Mouse (Mus musculus) liver, postnatal 0 days (tissue): ENCODE results near the gene Sertad3. TPM values are rescaled to one million over a fixed set of nuclear protein-coding genes. Genes with fewer than 3 reads are reported as not detected.

Experiments
- ATAC-seq: fragments of 200-750 bp; cut with Nextera tagmentation; 2 replicates; pipeline ENCODE4 v1.8.0; 2017; ENCODE audit warnings: mild to moderate bottlenecking, moderate library complexity
- DNase-seq: peaks from one replicate; pipeline ENCODE4 v3.0.0-alpha.2; 2016
- H3K27ac ChIP-seq: fragments of 300-500 bp; sonication (generic); 2 replicates; pipeline ENCODE4 v1.5.1; 2014; ENCODE audit warnings: antibody characterized with exemption, moderate library complexity, mild to moderate bottlenecking, low read depth
- H3K27me3 ChIP-seq: fragments of 300-500 bp; sonication (generic); 2 replicates; pipeline ENCODE4 v1.6.1; 2014; ENCODE audit warnings: low read length, control low read depth, mixed read lengths; ENCODE audit not compliant: insufficient read depth
- H3K36me3 ChIP-seq: fragments of 300-500 bp; sonication (generic); replicated peaks from 2 replicates; pipeline ENCODE4 v1.6.1; 2014; ENCODE audit warnings: mild to moderate bottlenecking, control low read depth, low read length, moderate library complexity, mixed read lengths; ENCODE audit not compliant: insufficient read depth
- H3K4me1 ChIP-seq: fragments of 300-500 bp; sonication (generic); 2 replicates; pipeline ENCODE4 v1.6.1; 2014; ENCODE audit warnings: antibody characterized with exemption, mild to moderate bottlenecking, control low read depth; ENCODE audit not compliant: insufficient read depth
- H3K4me2 ChIP-seq: fragments of 300-500 bp; sonication (generic); 2 replicates; pipeline ENCODE4 v1.6.1; 2014; ENCODE audit warnings: low read depth, mild to moderate bottlenecking, low read length, moderate library complexity, mixed read lengths
- H3K4me3 ChIP-seq: fragments of 300-500 bp; sonication (generic); 2 replicates; pipeline ENCODE4 v1.5.1; 2014; ENCODE audit warnings: low read depth, low read length
- H3K9ac ChIP-seq: fragments of 300-500 bp; sonication (generic); replicated peaks from 2 replicates; pipeline ENCODE4 v1.6.1; 2014; ENCODE audit warnings: mild to moderate bottlenecking, moderate library complexity
- H3K9me3 ChIP-seq: fragments of 300-500 bp; sonication (generic); 2 replicates; pipeline ENCODE4 v1.6.1; 2016; ENCODE audit warnings: mild to moderate bottlenecking, control low read depth, low read length, mixed read lengths
- CTCF ChIP-seq: sonication (generic); IDR thresholded peaks from 2 replicates; pipeline ENCODE4 v1.5.1; 2016; ENCODE audit warnings: antibody characterized with exemption, low read depth
- EP300 ChIP-seq: IDR thresholded peaks from 2 replicates; pipeline ENCODE4 v1.6.1; 2016; ENCODE audit warnings: antibody characterized with exemption, low read depth, mild to moderate bottlenecking
- WGBS: fragments of 180-500 bp; shearing (Covaris S2); extraction: QIAGEN DNeasy Blood & Tissue Kit; methylation state at CpG from one replicate; pipeline ENCODE4 v1.1.7; 2014; ENCODE audit not compliant: insufficient replicate concordance; 5-methylcytosine and 5-hydroxymethylcytosine counted together
- polyA plus RNA-seq: library from polyadenylated mRNA; unstranded; fragments of >200 nt; fragmentation: Nextera tagmentation; extraction: Ambion mirVana; gene quantifications from 2 replicates; pipeline ENCODE4 v1.2.1, GENCODE M21; 2015

Sertad3 gene
- polyA plus RNA-seq, 1 experiment from 2014 or later = 17.0 TPM

DNA sequence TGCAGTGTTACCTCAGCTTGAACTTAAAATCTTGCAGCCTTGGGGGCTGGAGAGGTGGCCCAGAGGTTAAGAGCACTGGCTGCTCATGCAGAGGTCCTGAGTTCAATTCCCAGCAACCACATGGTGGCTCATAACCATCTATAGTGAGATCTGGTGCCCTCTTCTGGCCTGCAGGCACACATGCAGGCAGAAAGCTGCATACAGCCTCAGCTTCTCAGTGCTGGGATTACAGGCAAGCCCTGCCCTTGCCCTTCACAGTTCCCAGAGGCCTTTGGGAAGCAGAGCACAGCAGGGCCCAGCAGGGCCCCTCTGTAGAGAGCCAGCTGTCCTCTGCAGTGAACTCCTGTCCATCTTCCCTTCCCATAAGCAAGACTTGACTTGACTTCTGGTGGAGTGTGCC lies 46.5 kb downstream of the Sertad3 start:
- H3K4me1 ChIP-seq = no peaks in the 10 kb centered on the region
- H3K36me3 ChIP-seq = no peaks in the 10 kb centered on the region
- ATAC-seq = no peak
- no peak overlapping the region for H3K27ac ChIP-seq
- TF ChIP-seq CTCF = peak; percentile 44
- TF ChIP-seq EP300 = no peak
- no peak overlapping the region for H3K9ac ChIP-seq
- no peaks in the 10 kb centered on the region for H3K27me3 ChIP-seq
- 0 out of 2 replicates have a peak, but pooled peaks cover 2% of the 10 kb centered on the region for H3K9me3 ChIP-seq
- no peak overlapping the region for H3K4me2 ChIP-seq
- no peak overlapping the region for H3K4me3 ChIP-seq
- no peak for DNase-seq

DNA sequence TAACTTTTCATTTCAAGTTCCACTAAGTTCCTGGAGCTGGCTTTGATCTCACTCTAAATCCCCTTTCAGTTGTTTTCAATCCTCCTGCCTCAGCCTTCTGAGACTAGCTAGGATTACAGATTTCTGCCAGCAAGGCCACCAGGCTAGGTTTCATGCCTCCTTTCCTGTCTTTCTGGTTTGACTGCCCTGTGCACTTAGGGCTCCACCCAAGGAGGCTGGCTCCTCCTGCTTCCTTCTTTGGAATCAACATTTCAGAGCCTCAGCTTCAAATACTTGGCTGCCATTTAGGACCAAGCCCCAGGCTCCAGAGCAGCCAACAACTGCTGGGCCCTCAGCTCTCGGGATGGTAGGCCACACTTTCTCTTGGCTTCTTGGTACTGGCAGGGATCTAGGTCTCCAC lies 47.0 kb downstream of the Sertad3 start:
- no peak overlapping the region for H3K4me3 ChIP-seq
- 0 out of 2 replicates have a peak, but pooled peaks cover 2% of the 10 kb centered on the region for H3K9me3 ChIP-seq
- TF ChIP-seq CTCF (no peak), EP300 (no peak)
- no peak overlapping the region for H3K27ac ChIP-seq
- no peaks in the 10 kb centered on the region for H3K36me3 ChIP-seq
- H3K4me1 ChIP-seq = peaks cover 2% of the 10 kb centered on the region
- no peak overlapping the region for H3K4me2 ChIP-seq
- H3K27me3 ChIP-seq = no peaks in the 10 kb centered on the region
- DNase-seq (no peak), ATAC-seq (no peak)
- H3K9ac ChIP-seq = no peak overlapping the region
- 63% methylated on average over 1 of the region's 1 CpGs for WGBS

DNA sequence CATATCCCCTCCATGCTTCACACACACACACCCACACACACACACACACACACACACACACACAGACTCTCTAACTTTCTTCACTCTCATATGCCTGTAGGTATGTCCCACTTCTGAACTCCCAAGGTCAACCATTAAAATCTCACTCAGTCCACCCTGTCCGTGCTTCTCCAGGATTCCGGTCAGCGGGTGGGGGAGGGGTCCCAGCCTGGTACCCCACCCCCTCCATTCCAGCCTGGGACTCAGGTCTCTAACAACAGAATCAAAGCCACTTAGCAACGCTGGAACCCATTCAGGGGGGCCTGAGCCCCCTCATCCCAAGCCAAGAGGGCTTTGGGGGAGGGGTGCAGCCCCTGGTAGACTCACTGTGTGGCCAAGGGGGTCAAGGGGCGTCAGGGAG lies 49.4 kb downstream of the Sertad3 start, which contains the start of gene Hipk4:
Gene Hipk4, plus strand, starts transcription at position 301 of the 400 bp plus-strand sequence.
- DNase-seq (no peak), ATAC-seq (no peak)
- TF ChIP-seq CTCF = no peak
- no peak for TF ChIP-seq EP300
- WGBS = 66% methylated on average over 5 of the region's 5 CpGs
- H3K4me1 ChIP-seq = peaks cover 9% of the 10 kb centered on the region
- 0 out of 2 replicates have a peak, but pooled peaks cover 2% of the 10 kb centered on the region for H3K9me3 ChIP-seq
- no peaks in the 10 kb centered on the region for H3K27me3 ChIP-seq
- H3K36me3 ChIP-seq = no peaks in the 10 kb centered on the region
- H3K27ac ChIP-seq = no peak within 1 kb of the TSS
- no peak within 1 kb of the TSS for H3K9ac ChIP-seq
- H3K4me2 ChIP-seq = no peak within 1 kb of the TSS
- H3K4me3 ChIP-seq = no peak within 1 kb of the TSS

DNA sequence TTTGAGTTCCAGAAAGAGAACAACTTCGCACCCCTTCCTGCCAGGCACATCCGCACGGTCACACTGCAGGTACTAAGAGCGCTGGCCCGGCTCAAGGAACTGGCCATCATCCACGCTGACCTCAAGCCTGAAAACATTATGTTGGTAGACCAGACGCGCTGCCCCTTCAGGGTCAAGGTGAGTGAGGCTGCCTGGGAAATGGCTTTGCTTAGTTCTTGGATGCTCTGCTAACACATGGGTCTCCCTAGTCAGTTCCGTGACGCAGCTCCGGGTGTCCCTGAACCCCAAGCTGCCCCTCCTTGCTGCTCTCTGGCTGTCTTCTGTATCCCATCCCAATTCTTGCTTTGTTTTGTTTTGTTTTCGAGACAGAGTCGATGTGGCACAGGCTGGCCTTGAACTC lies 50.2 kb downstream of the Sertad3 start:
- ATAC-seq = no peak
- Histone ChIP-seq H3K9me3 (0 out of 2 replicates have a peak, but pooled peaks cover 2% of the 10 kb centered on the region), H3K27ac (no peak overlapping the region), H3K4me1 (peaks cover 9% of the 10 kb centered on the region), H3K9ac (no peak overlapping the region), H3K36me3 (no peaks in the 10 kb centered on the region), H3K4me2 (no peak overlapping the region), H3K4me3 (no peak overlapping the region), H3K27me3 (no peaks in the 10 kb centered on the region)
- TF ChIP-seq CTCF (no peak), EP300 (no peak)
- no peak for DNase-seq
- 90% methylated on average over 13 of the region's 13 CpGs for WGBS

DNA sequence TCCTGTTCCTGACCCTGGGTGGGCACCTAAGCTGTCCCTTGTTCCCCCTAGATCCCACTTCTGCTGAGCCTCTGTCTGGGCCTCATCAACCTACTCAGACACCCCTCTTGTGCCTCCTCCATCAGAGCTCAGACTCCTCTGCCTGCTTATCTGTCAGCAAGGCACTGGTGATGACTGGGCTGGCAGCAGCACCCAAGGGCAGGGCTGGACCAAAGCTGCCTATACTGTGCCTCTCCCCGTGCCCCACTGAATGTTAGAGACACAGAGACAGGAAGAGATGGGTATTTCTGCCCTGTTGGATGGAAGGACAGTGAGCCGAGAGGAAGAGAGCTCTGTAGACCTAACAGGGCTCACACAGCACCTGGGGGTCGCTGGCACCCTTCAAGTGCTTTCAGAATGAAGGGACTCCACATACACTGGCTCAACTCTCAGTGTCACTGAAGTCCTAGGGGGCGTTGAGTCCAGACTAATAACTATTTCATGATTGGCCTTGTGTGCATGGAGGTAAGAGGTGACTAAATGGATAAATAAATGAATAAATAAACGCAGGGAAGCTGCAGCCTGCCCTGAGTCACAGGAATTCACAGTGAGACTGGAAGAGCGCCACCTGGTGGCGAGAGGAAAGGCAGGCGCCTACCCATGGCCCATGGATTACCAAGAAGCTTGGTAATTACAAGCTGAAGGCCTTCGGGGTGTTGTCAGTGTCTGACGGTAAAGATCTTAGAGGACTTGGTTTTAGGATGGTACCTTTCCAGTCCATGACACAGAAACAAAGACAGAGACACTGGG lies 52.7 kb downstream of the Sertad3 start:
- peak; percentile 87 for DNase-seq
- Histone ChIP-seq H3K4me3 (no peak overlapping the region), H3K9ac (0 out of 2 replicates have a peak overlapping the region, but pooled peaks have one; percentile 23), H3K27ac (peak overlapping the region; percentile 36; the same call in 1 of the 2 replicates), H3K27me3 (no peaks in the 10 kb centered on the region), H3K4me1 (peaks cover 9% of the 10 kb centered on the region), H3K4me2 (peak overlapping the region; percentile 55), H3K36me3 (no peaks in the 10 kb centered on the region), H3K9me3 (no peaks in the 10 kb centered on the region)
- 20% methylated on average over 10 of the region's 10 CpGs for WGBS
- peak; percentile 93 for ATAC-seq
- TF ChIP-seq CTCF = peak; percentile 99
- TF ChIP-seq EP300 = no peak

Other genes starting within 250 kb of the Sertad3 start
- 1.2 and 1.5 TPM in 2 replicates for gene Itpkc, start 245.1 kb upstream of the Sertad3 start, polyA plus RNA-seq
- 20.1 and 23.5 TPM in 2 replicates for gene Coq8b, start 240.7 kb upstream of the Sertad3 start, polyA plus RNA-seq
- 1.1 and 1.2 TPM in 2 replicates for gene Numbl, start 215.3 kb upstream of the Sertad3 start, polyA plus RNA-seq
- gene Ltbp4, start 136.1 kb upstream of the Sertad3 start, polyA plus RNA-seq = 7.2 and 9.2 TPM in 2 replicates
- 9.5 and 10.9 TPM in 2 replicates for gene Shkbp1, start 117.7 kb upstream of the Sertad3 start, polyA plus RNA-seq
- 1.1 TPM in 1 of 2 replicates, not detected in the other for gene Gm20479, start 116.3 kb upstream of the Sertad3 start, polyA plus RNA-seq
- 0.02 and 0.18 TPM in 2 replicates for gene Sptbn4, start 26.1 kb upstream of the Sertad3 start, polyA plus RNA-seq
- 372 and 407 TPM in 2 replicates for gene Blvrb, start 25.8 kb upstream of the Sertad3 start, polyA plus RNA-seq
- gene Sertad1, start 13.1 kb downstream of the Sertad3 start, polyA plus RNA-seq = 18.3 and 18.5 TPM in 2 replicates
- gene Prx, start 25.6 kb downstream of the Sertad3 start, polyA plus RNA-seq = 0.25 and 0.28 TPM in 2 replicates
- gene Hipk4, start 49.5 kb downstream of the Sertad3 start, polyA plus RNA-seq = 0.04 TPM in 1 of 2 replicates, not detected in the other
- 46.5 and 49.3 TPM in 2 replicates for gene Pld3, start 79.5 kb downstream of the Sertad3 start, polyA plus RNA-seq
- gene 2310022A10Rik, start 79.5 kb downstream of the Sertad3 start, polyA plus RNA-seq = 8.6 and 9.0 TPM in 2 replicates
- gene Akt2, start 117.8 kb downstream of the Sertad3 start, polyA plus RNA-seq = 24.0 and 25.5 TPM in 2 replicates
- gene Ttc9b, start 180.1 kb downstream of the Sertad3 start, polyA plus RNA-seq = not detected in 2 replicates
- 1.7 and 2.2 TPM in 2 replicates for gene Map3k10, start 200.8 kb downstream of the Sertad3 start, polyA plus RNA-seq
- 0.46 and 0.78 TPM in 2 replicates for gene Zfp607b, start 215.6 kb downstream of the Sertad3 start, polyA plus RNA-seq